Mouse (Mus musculus) neural tube, embryonic 10.5 days (tissue): ENCODE measurements at regions not wholly inside any gene's neighbourhood (a gene's known extent, or its start where the extent isn't known, plus 50 kb on each side); places are given as distances from the start of the nearest gene placed in this dataset.
A peak's percentile ranks its signal among the peaks of the same experiment; 100 is the strongest.
"Not testable (repeated sequence)": the region's sequence is repeated elsewhere in the genome, so short reads cannot be mapped to it uniquely, and the experiment has no call there.

Source experiments
- DNase-seq: peaks from one replicate; pipeline ENCODE4 v3.0.0-alpha.2; 2017; ENCODE audit warnings: low spot score; ENCODE audit errors: extremely low spot score

GRCm38 (mm10) chr7:73688451-73688850 lies 51.7 kb upstream of the Fam174b start:
- DNase-seq = no peak

- DNase-seq = not testable (repeated sequence)
Measured at GRCm38 (mm10) chr7:73686245-73686644, 53.9 kb upstream of the Fam174b start.

- DNase-seq = no peak
Measured at GRCm38 (mm10) chr7:73682756-73683155, 57.3 kb upstream of the Fam174b start.

GRCm38 (mm10) chr7:73670598-73670997 lies 69.5 kb upstream of the Fam174b start:
- DNase-seq = no peak

DNA sequence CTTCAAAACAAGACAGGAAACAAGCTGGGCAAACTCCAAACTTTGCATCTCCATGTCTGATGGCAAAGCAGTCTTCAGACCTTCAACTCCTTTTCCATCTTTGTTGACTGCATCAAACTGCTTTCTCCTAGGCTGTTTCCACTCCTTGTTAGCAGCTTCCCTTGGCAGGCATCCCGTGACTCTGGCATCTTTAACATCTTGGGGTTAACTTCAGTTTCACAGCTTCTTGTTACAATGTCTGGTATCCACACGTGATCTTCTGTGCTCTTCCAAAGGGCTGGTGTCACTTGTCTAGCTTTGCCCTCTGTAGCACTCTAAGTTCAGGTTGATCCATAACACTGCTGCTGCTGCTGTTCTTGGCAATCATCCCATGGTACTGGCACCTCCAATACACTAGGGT lies 71.3 kb upstream of the Fam174b start:
- DNase-seq = no peak

GRCm38 (mm10) chr7:73666921-73667675 lies 73.0 kb upstream of the Fam174b start:
- no peak for DNase-seq

GRCm38 (mm10) chr7:73664962-73665361 lies 75.1 kb upstream of the Fam174b start:
- DNase-seq = no peak

GRCm38 (mm10) chr7:73662536-73662935 lies 77.6 kb upstream of the Fam174b start:
- no peak for DNase-seq

DNA sequence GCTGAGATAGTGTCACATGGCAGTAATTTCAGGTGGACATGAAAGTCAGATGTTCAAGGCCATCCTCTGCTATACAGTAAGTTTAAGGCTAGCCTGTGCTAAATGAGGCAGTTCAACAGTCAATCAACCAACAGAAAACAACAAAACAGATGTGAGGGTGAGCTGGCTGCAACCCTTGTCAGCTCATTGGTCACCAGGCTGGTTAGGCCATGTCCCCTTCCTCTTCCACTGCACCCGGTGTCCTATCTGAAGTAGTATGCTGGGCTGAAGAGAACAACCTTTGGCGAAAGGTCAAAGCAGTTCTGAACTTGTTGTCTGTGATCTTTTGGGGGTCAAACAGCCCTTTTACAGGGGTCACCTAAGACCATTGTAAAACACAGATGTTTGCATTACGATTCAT lies 78.2 kb upstream of the Fam174b start:
- DNase-seq = no peak

DNA sequence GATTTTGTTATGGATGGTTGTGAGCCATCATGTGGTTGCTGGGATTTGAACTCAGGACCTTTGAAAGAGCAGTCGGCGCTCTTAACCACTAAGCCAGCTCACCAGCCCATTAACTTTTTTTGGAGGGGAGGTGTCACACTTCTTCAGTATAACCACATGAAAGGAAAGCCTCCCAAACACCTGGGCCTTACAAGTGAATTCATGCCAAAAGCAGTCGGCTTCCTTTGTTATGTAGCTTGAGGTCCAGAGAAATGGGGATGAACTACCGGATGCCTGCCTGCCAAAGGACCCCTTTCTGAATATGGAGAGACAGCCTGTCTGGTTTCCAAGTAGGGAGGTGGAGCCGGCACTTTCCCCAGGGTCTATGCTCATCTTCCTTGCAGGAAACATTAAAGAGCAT lies 80.6 kb upstream of the Fam174b start:
- no peak for DNase-seq

- no peak for DNase-seq
Measured at GRCm38 (mm10) chr7:73657283-73657682, 82.8 kb upstream of the Fam174b start.

DNA sequence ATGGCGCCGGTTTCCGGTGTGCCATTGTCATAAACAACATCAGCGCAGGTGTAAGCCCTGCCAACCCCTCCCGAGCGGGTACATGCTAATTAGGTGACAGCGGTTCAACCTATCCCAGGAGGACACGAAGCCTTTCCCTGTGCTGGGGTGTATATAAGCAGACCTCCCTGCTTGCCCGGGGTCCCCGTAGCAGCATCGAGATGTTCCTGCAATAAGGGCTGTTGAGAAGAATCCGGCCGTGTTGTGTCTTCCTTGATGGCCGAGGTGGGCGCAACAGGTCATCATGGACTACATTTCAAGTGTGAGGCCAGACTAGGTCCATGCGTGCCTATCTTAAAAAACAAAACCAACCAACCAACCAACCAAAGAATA lies 83.7 kb upstream of the Fam174b start:
- not testable (repeated sequence) for DNase-seq

- DNase-seq = peak; percentile 79
Measured at GRCm38 (mm10) chr7:73655787-73656423, 84.2 kb upstream of the Fam174b start.

GRCm38 (mm10) chr7:73654193-73654871 lies 85.8 kb upstream of the Fam174b start:
- DNase-seq = peak; percentile 42

DNA sequence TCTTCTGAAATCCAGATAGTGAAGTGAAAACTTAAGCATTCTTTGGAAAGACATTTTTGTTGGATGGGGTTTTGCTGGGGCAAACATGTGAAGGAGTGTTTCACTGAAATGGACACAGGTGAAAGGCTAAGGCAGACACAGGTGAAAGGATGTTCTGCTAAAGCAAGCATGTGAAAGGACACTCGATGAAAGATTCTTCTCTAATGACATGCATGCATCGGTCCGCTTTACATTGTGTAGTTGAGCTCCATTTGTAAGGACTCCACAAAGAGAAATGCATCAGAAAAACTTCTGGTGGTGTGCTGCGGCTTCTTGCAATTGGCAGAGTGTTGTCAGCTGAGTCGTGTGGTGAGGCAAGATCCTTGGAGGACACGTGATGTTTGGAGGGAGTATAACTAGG lies 89.2 kb upstream of the Fam174b start:
- no peak for DNase-seq

GRCm38 (mm10) chr7:73648010-73648409 lies 92.1 kb upstream of the Fam174b start:
- DNase-seq = peak; percentile 80

- DNase-seq = no peak
Measured at GRCm38 (mm10) chr7:73647140-73647539, 93.0 kb upstream of the Fam174b start.

DNA sequence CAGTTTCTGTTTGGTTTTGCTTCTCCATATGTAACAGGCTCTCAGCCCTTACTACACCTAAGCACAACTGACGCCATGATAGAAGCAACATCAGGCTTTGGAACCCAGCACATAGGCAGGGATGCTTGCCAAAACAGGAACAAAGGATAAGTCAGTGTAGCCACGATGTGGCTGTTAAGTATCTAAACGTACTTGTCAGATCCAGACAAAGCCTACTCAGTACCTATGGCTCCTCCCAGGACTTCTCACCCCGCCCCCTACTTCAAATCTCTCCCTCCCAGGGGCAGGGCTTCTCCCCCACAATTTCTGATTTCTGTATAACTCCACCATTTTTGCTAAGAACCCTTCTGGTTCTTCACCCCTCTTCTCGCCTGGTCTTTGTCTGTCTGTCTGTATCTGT lies 93.4 kb upstream of the Fam174b start:
- DNase-seq = no peak

GRCm38 (mm10) chr7:73644362-73644904 lies 95.7 kb upstream of the Fam174b start:
- DNase-seq = no peak

- no peak for DNase-seq
Measured at GRCm38 (mm10) chr7:73643993-73644335, 96.1 kb upstream of the Fam174b start.

DNA sequence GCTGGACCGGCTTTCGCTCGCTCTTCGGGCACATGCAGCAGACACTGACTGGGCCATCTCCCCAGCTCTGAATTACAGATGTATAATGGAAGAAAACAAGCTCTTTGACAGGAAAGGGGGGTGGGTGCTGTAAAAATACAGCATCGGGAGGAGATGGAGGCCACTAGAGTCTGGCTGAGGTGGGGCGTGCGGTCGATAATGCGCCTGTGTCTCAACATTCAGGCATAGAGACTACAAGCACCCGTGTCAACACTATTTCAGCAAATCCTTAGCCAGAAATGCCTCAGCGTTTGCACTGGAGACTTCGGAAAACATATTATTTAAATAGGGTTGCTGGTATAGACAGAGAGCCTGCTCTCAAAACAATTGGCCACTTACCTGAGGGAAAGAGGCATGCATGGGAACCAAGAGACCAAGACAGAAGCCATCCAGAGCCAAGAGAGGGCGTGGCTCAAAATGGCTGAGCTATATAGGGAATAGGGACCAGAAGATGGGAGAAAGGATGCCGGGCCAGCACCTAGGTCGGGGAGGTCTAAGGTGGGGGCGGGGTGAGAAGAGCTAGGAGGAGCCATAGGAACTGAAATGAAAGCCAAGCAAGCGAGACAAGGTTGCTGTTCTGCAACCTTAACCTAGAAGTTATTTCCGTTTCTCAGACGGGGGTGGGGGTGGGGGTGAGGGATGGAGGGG lies 96.7 kb upstream of the Fam174b start:
- no peak for DNase-seq

DNA sequence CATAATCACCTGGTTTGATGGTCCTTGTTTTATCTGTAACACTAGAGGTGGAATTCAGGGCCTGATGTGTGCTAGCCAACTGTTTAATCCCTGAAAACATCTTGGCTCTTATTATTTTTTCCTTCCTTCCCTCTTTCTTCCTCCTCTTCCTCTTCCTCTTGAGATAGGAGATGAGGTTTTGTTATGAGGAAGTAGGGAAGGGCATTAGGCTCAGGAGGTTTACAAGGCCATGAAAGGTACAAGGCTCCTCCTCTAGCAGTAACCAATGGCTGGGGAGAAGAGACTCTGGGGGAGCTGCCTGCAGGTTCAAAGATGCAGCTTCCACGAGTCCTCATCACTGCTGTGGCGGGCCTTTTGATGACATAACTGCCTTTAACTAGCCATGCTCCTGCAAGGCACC lies 98.6 kb upstream of the Chd2 start:
- no peak for DNase-seq
